Mouse (Mus musculus): ENCODE measurements at regions not wholly inside any gene's neighbourhood (a gene's known extent, or its start where the extent isn't known, plus 50 kb on each side); places are given as distances from the start of the nearest gene placed in this dataset.

- Histone ChIP-seq H3K27me3 (no peaks in the 10 kb centered on the region), H3K36me3 (replicated peaks) (no peaks in the 10 kb centered on the region), H3K9me3 (no peaks in the 10 kb centered on the region), H3K4me2 (no peak overlapping the region), H3K9ac (no peak overlapping the region), H3K27ac (no peak overlapping the region), H3K4me3 (replicated peaks) (no peak overlapping the region), H3K4me1 (no peaks in the 10 kb centered on the region)
- 61% methylated on average over 1 of the region's 1 CpGs for WGBS
- ATAC-seq (ENCODE audit: low FRiP score): no peak
Observed at GRCm38 (mm10) chr5:116752096-116752495, 160.5 kb upstream of the Srrm4 start.

GRCm38 (mm10) chr5:116745776-116746175 lies 154.2 kb upstream of the Srrm4 start:
- WGBS: 97% methylated on average over 4 of the region's 4 CpGs
- ATAC-seq (ENCODE audit: low FRiP score): no peak
- H3K36me3 ChIP-seq (replicated peaks): no peaks in the 10 kb centered on the region

GRCm38 (mm10) chr5:116744389-116744788 lies 152.8 kb upstream of the Srrm4 start:
- H3K4me2 ChIP-seq: no peak overlapping the region
- H3K4me3 ChIP-seq (replicated peaks): no peak overlapping the region
- ATAC-seq (ENCODE audit: low FRiP score): no peak
- H3K27ac ChIP-seq: no peak overlapping the region
- no peak overlapping the region for H3K9ac ChIP-seq
- H3K4me1 ChIP-seq: 0 out of 2 replicates have a peak, but pooled peaks cover 3% of the 10 kb centered on the region
- WGBS: 70% methylated on average over 10 of the region's 10 CpGs
- H3K9me3 ChIP-seq: no peaks in the 10 kb centered on the region
- no peaks in the 10 kb centered on the region for H3K27me3 ChIP-seq
- H3K36me3 ChIP-seq (replicated peaks): no peaks in the 10 kb centered on the region

More at GRCm38 (mm10) chr5:116745776-116746175, 154.2 kb upstream of the Srrm4 start:
- H3K4me3 ChIP-seq (replicated peaks): no peak overlapping the region
- no peak overlapping the region for H3K27ac ChIP-seq
- H3K4me2 ChIP-seq: no peak overlapping the region
- no peaks in the 10 kb centered on the region for H3K9me3 ChIP-seq
- no peak overlapping the region for H3K9ac ChIP-seq
- no peaks in the 10 kb centered on the region for H3K27me3 ChIP-seq
- 0 out of 2 replicates have a peak, but pooled peaks cover 3% of the 10 kb centered on the region for H3K4me1 ChIP-seq

- Histone ChIP-seq H3K9ac (no peak overlapping the region), H3K36me3 (replicated peaks) (no peaks in the 10 kb centered on the region), H3K27me3 (no peaks in the 10 kb centered on the region), H3K4me1 (no peaks in the 10 kb centered on the region), H3K27ac (no peak overlapping the region), H3K9me3 (no peaks in the 10 kb centered on the region), H3K4me2 (no peak overlapping the region), H3K4me3 (replicated peaks) (no peak overlapping the region)
- 88% methylated on average over 4 of the region's 4 CpGs for WGBS
- ATAC-seq (ENCODE audit: low FRiP score): no peak
Observed at GRCm38 (mm10) chr5:116735622-116736021, 144.0 kb upstream of the Srrm4 start.

- no peak overlapping the region for H3K27ac ChIP-seq
- H3K4me1 ChIP-seq: no peaks in the 10 kb centered on the region
- no peak overlapping the region for H3K4me2 ChIP-seq
- whole genome bisulfite sequencing: 90% methylated on average over 3 of the region's 3 CpGs
- no peak overlapping the region for H3K4me3 ChIP-seq (replicated peaks)
- no peaks in the 10 kb centered on the region for H3K36me3 ChIP-seq (replicated peaks)
- no peak for ATAC-seq (ENCODE audit: low FRiP score)
- H3K27me3 ChIP-seq: no peaks in the 10 kb centered on the region
- no peaks in the 10 kb centered on the region for H3K9me3 ChIP-seq
- H3K9ac ChIP-seq: no peak overlapping the region
Observed at GRCm38 (mm10) chr5:116731509-116731908, 139.9 kb upstream of the Srrm4 start.

GRCm38 (mm10) chr5:116719200-116719599 lies 127.6 kb upstream of the Srrm4 start:
- Histone ChIP-seq H3K4me1 (no peaks in the 10 kb centered on the region), H3K36me3 (replicated peaks) (no peaks in the 10 kb centered on the region), H3K9me3 (no peaks in the 10 kb centered on the region), H3K27me3 (no peaks in the 10 kb centered on the region), H3K27ac (no peak overlapping the region), H3K4me2 (no peak overlapping the region), H3K4me3 (replicated peaks) (no peak overlapping the region), H3K9ac (no peak overlapping the region)
- ATAC-seq (ENCODE audit: low FRiP score): no peak
- 76% methylated on average over 1 of the region's 1 CpGs for WGBS

- H3K9me3 ChIP-seq: no peaks in the 10 kb centered on the region
- no peak overlapping the region for H3K9ac ChIP-seq
- no peak overlapping the region for H3K4me3 ChIP-seq (replicated peaks)
- ATAC-seq (ENCODE audit: low FRiP score): no peak
- H3K27me3 ChIP-seq: no peaks in the 10 kb centered on the region
- H3K4me2 ChIP-seq: no peak overlapping the region
- WGBS: 35% methylated on average over 7 of the region's 7 CpGs
- H3K27ac ChIP-seq: no peak overlapping the region
- H3K36me3 ChIP-seq (replicated peaks): no peaks in the 10 kb centered on the region
- H3K4me1 ChIP-seq: no peaks in the 10 kb centered on the region
Observed at GRCm38 (mm10) chr5:116714256-116714655, 122.6 kb upstream of the Srrm4 start.

GRCm38 (mm10) chr5:116712056-116712455 lies 120.4 kb upstream of the Srrm4 start:
- no peak for ATAC-seq (ENCODE audit: low FRiP score)
- 80% methylated on average over 3 of the region's 3 CpGs for WGBS
- Histone ChIP-seq H3K27me3 (no peaks in the 10 kb centered on the region), H3K9ac (no peak overlapping the region), H3K27ac (no peak overlapping the region), H3K4me3 (replicated peaks) (no peak overlapping the region), H3K4me1 (no peaks in the 10 kb centered on the region), H3K9me3 (no peaks in the 10 kb centered on the region), H3K36me3 (replicated peaks) (no peaks in the 10 kb centered on the region), H3K4me2 (no peak overlapping the region)

- Histone ChIP-seq H3K27ac (no peak overlapping the region), H3K27me3 (no peaks in the 10 kb centered on the region), H3K4me3 (replicated peaks) (no peak overlapping the region), H3K9me3 (no peaks in the 10 kb centered on the region), H3K36me3 (replicated peaks) (no peaks in the 10 kb centered on the region), H3K4me1 (no peaks in the 10 kb centered on the region), H3K4me2 (no peak overlapping the region), H3K9ac (no peak overlapping the region)
- WGBS: 30% methylated on average over 6 of the region's 6 CpGs
- ATAC-seq (ENCODE audit: low FRiP score): no peak
Observed at GRCm38 (mm10) chr5:116708505-116708904, 116.9 kb upstream of the Srrm4 start.

GRCm38 (mm10) chr5:116662466-116662865 lies 70.8 kb upstream of the Srrm4 start:
- ATAC-seq (ENCODE audit: low FRiP score): no peak
- 0 out of 2 replicates have a peak overlapping the region, but pooled peaks have one; percentile 9 for H3K27ac ChIP-seq
- H3K9ac ChIP-seq: no peak overlapping the region
- no peaks in the 10 kb centered on the region for H3K9me3 ChIP-seq
- peaks cover 9% of the 10 kb centered on the region; the same call in 1 of the 2 replicates for H3K4me1 ChIP-seq
- WGBS: 78% methylated on average over 5 of the region's 5 CpGs
- H3K4me3 ChIP-seq (replicated peaks): no peak overlapping the region
- H3K4me2 ChIP-seq: no peak overlapping the region
- no peaks in the 10 kb centered on the region for H3K36me3 ChIP-seq (replicated peaks)
- no peaks in the 10 kb centered on the region for H3K27me3 ChIP-seq

- no peaks in the 10 kb centered on the region for H3K9me3 ChIP-seq
- no peak for ATAC-seq (ENCODE audit: low FRiP score)
- H3K4me3 ChIP-seq (replicated peaks): no peak overlapping the region
- H3K36me3 ChIP-seq (replicated peaks): no peaks in the 10 kb centered on the region
- WGBS: 52% methylated on average over 2 of the region's 2 CpGs
- H3K9ac ChIP-seq: no peak overlapping the region
- no peaks in the 10 kb centered on the region for H3K27me3 ChIP-seq
- peaks cover 9% of the 10 kb centered on the region; the same call in 1 of the 2 replicates for H3K4me1 ChIP-seq
- no peak overlapping the region for H3K4me2 ChIP-seq
- H3K27ac ChIP-seq: 0 out of 2 replicates have a peak overlapping the region, but pooled peaks have one; percentile 9
Observed at GRCm38 (mm10) chr5:116661851-116662250, 70.2 kb upstream of the Srrm4 start.

- H3K9me3 ChIP-seq: peaks cover 5% of the 10 kb centered on the region; the same call in 1 of the 2 replicates
- no peak overlapping the region for H3K27ac ChIP-seq
- WGBS: 87% methylated on average over 17 of the region's 17 CpGs
- ATAC-seq (ENCODE audit: low FRiP score): no peak
- no peak overlapping the region for H3K9ac ChIP-seq
- no peaks in the 10 kb centered on the region for H3K27me3 ChIP-seq
- no peak overlapping the region for H3K4me2 ChIP-seq
- H3K36me3 ChIP-seq (replicated peaks): no peaks in the 10 kb centered on the region
- H3K4me3 ChIP-seq (replicated peaks): no peak overlapping the region
- no peaks in the 10 kb centered on the region for H3K4me1 ChIP-seq
Observed at GRCm38 (mm10) chr5:116654486-116655420, 63.1 kb upstream of the Srrm4 start.

All from forebrain, embryonic 12.5 days (tissue).